Mouse (Mus musculus): ENCODE data around the gene Gm21783.
"Not testable (repeated sequence)": the region's sequence is repeated elsewhere in the genome, so short reads cannot be mapped to it uniquely, and the experiment has no call there.

The Gm21783 gene

GRCm38 (mm10) chrY:44981163-44981562 is at the start of gene Gm21783:
Gene Gm21783, minus strand, starts transcription at chrY:44981263.
- DNase-seq (ENCODE audit: low spot score in 2 of 2): not testable (repeated sequence)

All from frontal cortex, postnatal 14 days (tissue).